Mouse (Mus musculus) C2C12 (cell line): ENCODE data around the gene D330045A20Rik. TPM values are rescaled to one million over a fixed set of nuclear protein-coding genes. Genes with fewer than 3 reads are reported as not detected.

Source experiments
- H3K27me3 ChIP-seq: one replicate; pipeline ENCODE4 v1.6.1; 2011; ENCODE audit not compliant: control insufficient read depth, insufficient read depth, insufficient read length
- H3K36me3 ChIP-seq: one replicate; pipeline ENCODE4 v1.6.1; 2011; ENCODE audit not compliant: control insufficient read depth, insufficient read depth
- H3K4me3 ChIP-seq: one replicate; pipeline ENCODE4 v1.5.1; 2011; ENCODE audit warnings: mild to moderate bottlenecking, control low read depth; ENCODE audit not compliant: poor library complexity, insufficient read depth, severe bottlenecking
- H3K79me2 ChIP-seq: one replicate; pipeline ENCODE4 v1.6.1; 2011; ENCODE audit not compliant: control insufficient read depth, insufficient read depth
- H3K79me3 ChIP-seq: one replicate; pipeline ENCODE4 v1.6.1; 2011; ENCODE audit warnings: low read depth, control low read depth
- H3ac ChIP-seq: one replicate; pipeline ENCODE3; 2011; ENCODE audit warnings: low read depth; ENCODE audit not compliant: control insufficient read depth, insufficient read length
- CEBPB ChIP-seq: IDR thresholded peaks from one replicate; pipeline ENCODE4 v1.6.1; 2011; ENCODE audit warnings: low read depth, mild to moderate bottlenecking, control low read depth, moderate library complexity
- CTCF ChIP-seq: IDR thresholded peaks from one replicate; pipeline ENCODE4 v1.5.1; 2011; ENCODE audit not compliant: control insufficient read depth, insufficient read depth, insufficient read length
- FOSL1 ChIP-seq: IDR thresholded peaks from one replicate; pipeline ENCODE4 v1.8.0; 2011; ENCODE audit warnings: mild to moderate bottlenecking, low read length; ENCODE audit not compliant: poor library complexity, insufficient read depth, severe bottlenecking
- MAX ChIP-seq: IDR thresholded peaks from one replicate; pipeline ENCODE4 v1.6.1; 2011; ENCODE audit warnings: mild to moderate bottlenecking, control low read depth
- MYOD1 ChIP-seq: IDR thresholded peaks from one replicate; pipeline ENCODE4 v1.6.1; 2011; ENCODE audit warnings: low read depth; ENCODE audit not compliant: control insufficient read depth, insufficient read length
- MYOG ChIP-seq: IDR thresholded peaks from one replicate; pipeline ENCODE4 v1.6.1; 2011; ENCODE audit not compliant: control insufficient read depth, insufficient read length; ENCODE audit errors: extremely low read depth
- USF1 ChIP-seq: IDR thresholded peaks from one replicate; pipeline ENCODE4 v1.6.1; 2011; ENCODE audit warnings: low read depth, mild to moderate bottlenecking, control low read depth, moderate library complexity
- polyA plus RNA-seq: library from polyadenylated mRNA; unstranded; fragments of >200 nt; fragmentation: generic; extraction: Trizol; gene quantifications from one replicate; pipeline ENCODE4 v1.2.1, GENCODE M21; 2012; ENCODE audit warnings: missing spikeins

The D330045A20Rik gene
- polyA plus RNA-seq, 1 experiment: 0.15 TPM

DNA sequence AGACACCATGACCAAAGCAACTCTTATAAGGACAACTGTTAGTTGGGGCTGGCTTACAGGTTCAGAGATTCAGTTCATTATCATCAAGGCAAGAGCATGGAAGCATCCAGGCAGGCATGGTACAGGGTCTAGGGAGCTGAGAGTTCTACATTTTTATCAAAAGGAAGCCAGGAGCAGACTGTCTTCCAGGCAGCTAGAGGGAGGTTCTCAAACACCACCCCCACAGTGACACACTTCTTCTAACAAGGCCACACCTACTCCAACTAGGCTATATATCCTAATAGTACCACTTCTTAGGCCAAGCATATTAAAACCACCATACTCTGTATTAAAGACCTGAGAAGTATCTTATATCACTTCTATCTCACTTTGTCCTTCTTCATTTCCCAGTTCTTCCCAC, 49.5 kb downstream of the D330045A20Rik start:
- Histone ChIP-seq H3K79me3 (no peaks in the 10 kb centered on the region), H3K79me2 (no peaks in the 10 kb centered on the region), H3K4me3 (no peak overlapping the region), H3K27me3 (no peaks in the 10 kb centered on the region), H3K36me3 (no peaks in the 10 kb centered on the region), H3ac (no peak overlapping the region)
- TF ChIP-seq MYOG: no peak
- no peak for TF ChIP-seq MAX
- TF ChIP-seq MYOD1: no peak
- TF ChIP-seq USF1: no peak

DNA sequence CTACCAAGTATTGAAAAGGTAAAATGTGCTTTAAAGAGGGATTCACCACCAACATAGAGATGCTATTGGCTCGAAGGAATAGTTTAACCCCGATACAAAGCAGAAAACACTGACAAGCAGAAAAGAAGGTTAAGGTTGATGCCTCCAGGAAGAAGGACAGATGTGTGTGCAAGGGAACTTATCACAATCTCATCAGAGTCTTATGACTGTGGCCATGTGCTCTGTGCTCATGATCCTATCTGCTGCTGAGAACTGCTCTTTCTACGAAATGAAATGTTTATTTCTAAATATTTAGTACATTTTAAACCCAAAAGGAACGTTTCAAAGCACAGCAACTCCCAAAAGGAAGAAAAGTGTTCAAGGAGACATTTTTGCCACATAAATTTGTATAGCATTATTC, 52.1 kb downstream of the D330045A20Rik start:
- Histone ChIP-seq H3ac (no peak overlapping the region), H3K4me3 (no peak overlapping the region), H3K79me3 (no peaks in the 10 kb centered on the region), H3K36me3 (no peaks in the 10 kb centered on the region), H3K79me2 (no peaks in the 10 kb centered on the region), H3K27me3 (no peaks in the 10 kb centered on the region)
- TF ChIP-seq USF1: no peak
- no peak for TF ChIP-seq MYOD1
- no peak for TF ChIP-seq CEBPB

DNA sequence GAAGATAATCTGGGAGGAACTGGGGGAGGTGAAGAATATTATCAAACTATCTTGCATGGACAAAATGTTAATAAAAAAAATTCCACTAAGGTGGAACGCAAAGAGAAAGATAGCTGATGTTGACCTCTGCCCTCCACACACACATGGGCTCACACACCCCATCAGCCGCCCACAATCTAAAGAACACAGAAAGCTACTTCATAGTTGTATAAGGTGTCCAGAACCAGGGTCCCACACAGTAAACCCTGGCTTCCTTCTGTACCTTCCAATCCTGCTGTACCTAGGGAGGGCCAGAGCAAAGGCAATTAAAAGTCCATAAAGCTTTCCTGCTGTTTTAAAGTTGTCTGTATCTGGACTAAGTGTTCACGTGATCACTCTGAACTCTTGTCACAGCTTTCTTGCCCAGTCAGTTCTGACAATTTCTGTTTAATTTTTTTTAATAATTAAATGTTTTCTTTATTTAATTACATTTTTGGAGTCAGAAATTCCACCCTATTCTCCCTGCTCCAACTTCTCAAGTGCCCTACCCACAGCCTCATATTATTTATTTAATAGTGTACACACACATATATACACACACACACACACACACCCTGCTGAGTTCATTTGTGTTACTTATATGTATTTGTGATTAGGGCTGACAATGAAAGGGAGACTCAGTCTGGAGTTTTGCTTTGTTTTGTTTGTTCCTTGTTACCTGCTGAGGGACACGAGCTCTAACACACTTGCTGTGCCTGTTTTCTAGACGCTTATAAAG, 57.7 kb downstream of the D330045A20Rik start:
- H3K36me3 ChIP-seq: no peaks in the 10 kb centered on the region
- H3K79me3 ChIP-seq: no peaks in the 10 kb centered on the region
- H3ac ChIP-seq: no peak overlapping the region
- no peaks in the 10 kb centered on the region for H3K27me3 ChIP-seq
- no peak for TF ChIP-seq CEBPB
- no peaks in the 10 kb centered on the region for H3K79me2 ChIP-seq
- no peak overlapping the region for H3K4me3 ChIP-seq

DNA sequence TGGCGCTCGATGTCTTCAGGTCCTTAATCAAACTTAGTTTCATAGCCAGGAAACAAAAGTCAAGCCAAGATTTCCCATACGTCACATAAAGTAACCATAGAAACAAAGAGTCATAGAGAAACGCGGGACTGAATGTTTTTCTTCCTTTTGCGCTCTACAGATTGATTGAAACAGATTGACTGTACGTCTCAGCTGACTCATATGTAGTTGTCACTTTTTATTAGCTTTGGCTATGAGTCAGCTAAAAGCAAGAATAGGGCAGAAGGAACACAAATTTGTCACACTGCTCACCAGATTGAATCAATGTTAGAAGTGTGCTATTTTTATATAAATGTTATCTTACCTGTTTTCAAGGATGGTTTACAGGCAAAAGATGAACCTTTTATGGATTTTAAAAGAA, 63.6 kb downstream of the D330045A20Rik start:
- H3K4me3 ChIP-seq: no peak overlapping the region
- no peaks in the 10 kb centered on the region for H3K36me3 ChIP-seq
- H3ac ChIP-seq: no peak overlapping the region
- H3K79me2 ChIP-seq: no peaks in the 10 kb centered on the region
- no peaks in the 10 kb centered on the region for H3K27me3 ChIP-seq
- no peak for TF ChIP-seq CEBPB
- TF ChIP-seq FOSL1: peak; percentile 84
- TF ChIP-seq MYOD1: peak; percentile 61
- no peaks in the 10 kb centered on the region for H3K79me3 ChIP-seq

DNA sequence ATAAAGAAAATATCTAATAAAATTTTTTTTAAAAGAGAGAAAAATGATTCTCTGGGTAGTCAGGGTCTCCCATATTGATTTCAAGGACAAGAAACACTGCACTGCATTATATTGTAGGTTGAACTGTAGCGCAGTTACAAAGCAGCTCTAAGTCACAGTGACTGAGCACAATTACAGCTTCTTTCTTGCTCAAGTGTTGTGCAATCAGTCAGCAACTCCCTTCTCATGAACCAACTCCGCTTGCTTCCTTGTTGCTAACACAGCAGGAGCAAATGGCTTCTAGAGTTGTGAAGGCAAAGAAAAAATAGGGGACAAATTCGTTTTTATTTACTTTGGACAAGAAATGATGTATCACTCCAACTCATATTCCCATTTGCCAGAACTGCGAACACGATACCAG, 70.3 kb downstream of the D330045A20Rik start:
- Histone ChIP-seq H3ac (no peak overlapping the region), H3K4me3 (no peak overlapping the region), H3K79me2 (no peaks in the 10 kb centered on the region), H3K79me3 (no peaks in the 10 kb centered on the region), H3K36me3 (no peaks in the 10 kb centered on the region), H3K27me3 (no peaks in the 10 kb centered on the region)
- peak; percentile 29 for TF ChIP-seq CEBPB
- TF ChIP-seq CTCF: no peak

DNA sequence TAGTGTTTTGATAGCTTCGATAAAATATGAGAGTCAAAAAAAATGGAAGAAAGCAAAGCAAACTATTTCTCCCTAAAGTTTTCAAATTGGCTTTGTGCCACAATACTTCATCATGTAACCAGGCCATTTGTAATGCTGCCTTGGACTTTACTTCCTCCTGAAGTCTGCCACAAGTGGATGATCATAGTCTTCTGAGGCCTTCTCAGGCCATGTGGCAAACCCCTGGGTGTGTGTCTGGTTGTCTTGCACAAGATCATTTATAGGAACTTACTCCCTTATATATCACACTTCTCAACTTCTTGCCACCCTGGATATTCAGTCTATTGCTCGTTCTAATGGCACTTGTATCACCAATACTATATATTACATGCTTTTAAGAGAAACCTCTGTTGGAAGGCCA, 71.9 kb downstream of the D330045A20Rik start:
- TF ChIP-seq USF1 (no peak), MYOD1 (no peak), MAX (no peak), CEBPB (no peak), CTCF (no peak), MYOG (no peak), FOSL1 (no peak)
- H3K79me3 ChIP-seq: no peaks in the 10 kb centered on the region
- no peaks in the 10 kb centered on the region for H3K36me3 ChIP-seq
- H3K27me3 ChIP-seq: no peaks in the 10 kb centered on the region
- no peaks in the 10 kb centered on the region for H3K79me2 ChIP-seq
- H3K4me3 ChIP-seq: no peak overlapping the region
- no peak overlapping the region for H3ac ChIP-seq

DNA sequence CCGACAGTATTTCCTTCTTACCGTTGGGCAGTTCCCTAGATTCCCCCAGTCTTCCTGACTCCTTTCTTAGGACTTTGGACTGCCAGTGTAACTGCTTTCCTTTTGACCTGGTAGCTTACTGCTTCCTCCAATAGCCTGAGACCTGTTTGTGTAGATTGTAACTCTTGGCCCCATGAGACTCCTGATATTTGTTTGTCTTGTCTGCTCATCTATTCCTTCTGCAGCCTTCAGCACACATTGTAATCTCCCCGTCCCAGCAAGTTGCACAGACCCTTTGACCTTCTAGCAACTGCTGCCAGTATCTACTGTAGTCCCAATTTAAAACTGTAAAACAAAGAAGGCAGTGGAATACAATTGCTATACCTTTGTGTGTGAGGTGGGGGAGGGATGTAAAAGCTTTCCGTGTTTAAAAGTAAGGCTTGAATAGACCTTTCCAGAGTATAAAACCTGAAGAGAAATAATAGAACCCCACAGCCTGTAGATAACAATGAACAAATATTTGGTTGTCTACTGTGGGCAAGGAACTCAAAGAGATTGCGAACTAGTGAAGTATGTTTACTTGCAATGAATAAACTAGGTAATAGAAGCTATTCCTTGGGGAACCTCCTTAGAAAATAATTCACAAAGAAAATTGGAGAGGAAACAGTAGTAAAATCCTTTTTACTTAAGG, 82.2 kb downstream of the D330045A20Rik start:
- Histone ChIP-seq H3K79me3 (no peaks in the 10 kb centered on the region), H3K36me3 (no peaks in the 10 kb centered on the region), H3K4me3 (no peak overlapping the region), H3K79me2 (no peaks in the 10 kb centered on the region), H3ac (no peak overlapping the region), H3K27me3 (no peaks in the 10 kb centered on the region)
- TF ChIP-seq FOSL1: no peak
- TF ChIP-seq MYOG: no peak
- TF ChIP-seq USF1: no peak
- TF ChIP-seq MAX: no peak
- no peak for TF ChIP-seq CTCF
- no peak for TF ChIP-seq MYOD1
- no peak for TF ChIP-seq CEBPB
